18 mouse cellular contexts compared by ENCODE assay signal in genomic region chr6:142532141-142532540, GRCm38 (mm10). TPM values are rescaled to one million over a fixed set of nuclear protein-coding genes. Genes with fewer than 3 reads are reported as not detected.
"Had no signal": no experiment of that assay in that cellular context is flagged by ENCODE, and none has a peak within 500 bp of the region (broad histone marks: within the 10 kb centered on the region; RNA-seq: fewer than 3 reads in every experiment).

No protein-coding gene starts in this region.

- H3K4me1 ChIP-seq: limb, embryonic 10.5 days; megakaryocyte, embryonic 14.5 days; midbrain, embryonic 15.5 days; neural tube, embryonic 12.5 days had no signal

- DNase-seq: lung, postnatal 14 days; thymus, postnatal 4 days had no signal

- H3K4me2 ChIP-seq: liver, embryonic 12.5 days; lung, embryonic 15.5 days; midbrain, embryonic 11.5 days; midbrain, embryonic 15.5 days; neural tube, embryonic 12.5 days had no signal

- H3K4me3 ChIP-seq: limb, embryonic 10.5 days; liver, embryonic 12.5 days; lung, embryonic 15.5 days; megakaryocyte, embryonic 14.5 days; midbrain, embryonic 15.5 days; neural tube, embryonic 12.5 days had no signal

- ATAC-seq: hindbrain, postnatal 0 days; liver, embryonic 12.5 days; midbrain, embryonic 15.5 days had no signal

- H3K27me3 ChIP-seq: liver, embryonic 12.5 days; lung, embryonic 15.5 days; megakaryocyte, embryonic 14.5 days; midbrain, embryonic 15.5 days; neural tube, embryonic 12.5 days had no signal

- H3K27ac ChIP-seq: hindbrain, postnatal 0 days; limb, embryonic 10.5 days; liver, embryonic 12.5 days; lung, embryonic 15.5 days; macrophage; midbrain, embryonic 15.5 days; neural tube, embryonic 12.5 days; stomach, postnatal 0 days had no signal

- H3K9me3 ChIP-seq: limb, embryonic 10.5 days; liver, embryonic 12.5 days; lung, embryonic 15.5 days; midbrain, embryonic 15.5 days; neural tube, embryonic 12.5 days had no signal

- H3K36me3 ChIP-seq: limb, embryonic 10.5 days; liver, embryonic 12.5 days; lung, embryonic 15.5 days; midbrain, embryonic 15.5 days; neural tube, embryonic 12.5 days had no signal

- H3K9ac ChIP-seq: liver, embryonic 12.5 days; lung, embryonic 15.5 days; midbrain, embryonic 15.5 days; neural tube, embryonic 12.5 days had no signal

RNA-seq across cellular contexts. Expression of gene Kcnj8, which starts 39.3 kb away (rescaled TPM):
- polyA plus RNA-seq: macrophage had no signal

RNA-seq across cellular contexts. Expression of gene Gys2, which starts 59.2 kb away (rescaled TPM):
- total RNA-seq: left cerebral cortex, adult 18-20 months; left cerebral cortex, postnatal 14 days; monocyte, adult 5-6 weeks; neutrophil, adult 5-6 weeks had no signal
- polyA plus RNA-seq: hindbrain, postnatal 0 days; intestine, embryonic 14.5 days; limb, embryonic 10.5 days; limb, embryonic 14.5 days; macrophage had no signal
